Mouse (Mus musculus) kidney, postnatal 0 days (tissue): ENCODE data around the gene Tsacc. TPM values are rescaled to one million over a fixed set of nuclear protein-coding genes. Genes with fewer than 3 reads are reported as not detected.
"Not testable (repeated sequence)": the region's sequence is repeated elsewhere in the genome, so short reads cannot be mapped to it uniquely, and the experiment has no call there.

Experiments used
- ATAC-seq: fragments of 200-750 bp; cut with Nextera tagmentation; replicated peaks from 2 replicates; pipeline ENCODE4 v1.8.0; 2017; ENCODE audit warnings: low read depth, moderate number of reproducible peaks, moderate TSS enrichment, moderate library complexity; ENCODE audit not compliant: low FRiP score
- DNase-seq: peaks from one replicate; pipeline ENCODE4 v3.0.0-alpha.2; 2016; ENCODE audit warnings: low spot score
- H3K27ac ChIP-seq: fragments of 300-500 bp; sonication (generic); 2 replicates; pipeline ENCODE4 v1.5.1; 2014; ENCODE audit warnings: mild to moderate bottlenecking
- H3K27me3 ChIP-seq: fragments of 300-500 bp; sonication (generic); 2 replicates; pipeline ENCODE4 v1.6.1; 2014; ENCODE audit warnings: low read length, mixed read lengths; ENCODE audit not compliant: insufficient read depth
- H3K36me3 ChIP-seq: fragments of 300-500 bp; sonication (generic); 2 replicates; pipeline ENCODE4 v1.6.1; 2014; ENCODE audit warnings: low read length, mixed read lengths; ENCODE audit not compliant: insufficient read depth
- H3K4me1 ChIP-seq: fragments of 300-500 bp; sonication (generic); replicated peaks from 2 replicates; pipeline ENCODE4 v1.6.1; 2014; ENCODE audit warnings: antibody characterized with exemption, low read length, mixed read lengths; ENCODE audit not compliant: insufficient read depth
- H3K4me2 ChIP-seq: fragments of 300-500 bp; sonication (generic); 2 replicates; pipeline ENCODE4 v1.6.1; 2014; ENCODE audit warnings: mild to moderate bottlenecking, low read length, moderate library complexity, mixed read lengths
- H3K4me3 ChIP-seq: fragments of 300-500 bp; sonication (generic); replicated peaks from 2 replicates; pipeline ENCODE4 v1.5.1; 2014; ENCODE audit warnings: low read depth, low read length
- H3K9ac ChIP-seq: fragments of 300-500 bp; sonication (generic); 2 replicates; pipeline ENCODE4 v1.6.1; 2014; ENCODE audit warnings: low read depth, low read length
- H3K9me3 ChIP-seq: fragments of 300-500 bp; sonication (generic); replicated peaks from 2 replicates; pipeline ENCODE4 v1.6.1; 2016; ENCODE audit warnings: low read length, inconsistent platforms, mixed read lengths
- CTCF ChIP-seq: IDR thresholded peaks from 2 replicates; pipeline ENCODE4 v1.5.1; 2016; ENCODE audit warnings: antibody characterized with exemption, low read depth, mild to moderate bottlenecking, moderate library complexity
- WGBS: fragments of 180-500 bp; shearing (Covaris S2); extraction: QIAGEN DNeasy Blood & Tissue Kit; methylation state at CpG from one replicate; pipeline ENCODE4 v1.1.7; 2014; 5-methylcytosine and 5-hydroxymethylcytosine counted together
- polyA plus RNA-seq: library from polyadenylated mRNA; unstranded; fragments of >200 nt; fragmentation: Nextera tagmentation; extraction: Ambion mirVana; gene quantifications from 2 replicates; pipeline ENCODE4 v1.2.1, GENCODE M21; 2015

The Tsacc gene
- polyA plus RNA-seq, 1 experiment from 2014 or later, result 13.8 TPM

- not testable (repeated sequence) for H3K27ac ChIP-seq, H3K4me3 ChIP-seq, H3K27me3 ChIP-seq, H3K4me2 ChIP-seq, H3K9ac ChIP-seq, H3K36me3 ChIP-seq, H3K4me1 ChIP-seq, DNase-seq, ATAC-seq, H3K9me3 ChIP-seq
- WGBS, result 71% methylated on average over 11 of the region's 11 CpGs
These were observed 15.5 kb downstream of the Tsacc start for GRCm38 (mm10) chr3:88281141-88281916.

DNA sequence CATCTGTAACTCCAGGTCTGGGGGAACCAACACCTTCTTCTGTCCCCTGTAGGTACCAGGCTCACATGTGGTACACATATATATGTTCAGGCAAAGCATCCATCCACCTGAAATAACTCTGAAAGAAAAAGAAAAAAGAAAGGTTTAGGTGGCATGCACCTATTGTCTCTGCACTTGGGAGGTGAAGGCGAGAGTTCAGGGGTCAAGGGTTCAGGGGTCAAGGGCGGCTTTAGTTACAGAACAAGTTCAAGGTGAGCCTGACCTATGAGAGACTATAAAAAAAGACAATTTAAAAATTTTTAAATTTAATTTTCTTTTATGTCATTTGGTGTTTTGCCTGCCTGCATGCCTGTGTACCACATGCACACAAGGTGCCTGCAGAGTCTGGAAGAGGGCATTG is 16.8 kb downstream of the Tsacc start:
- WGBS, result 83% methylated on average over 2 of the region's 2 CpGs
- ATAC-seq, result no peak
- no peaks in the 10 kb centered on the region for H3K4me1 ChIP-seq
- no peak overlapping the region for H3K27ac ChIP-seq
- H3K4me3 ChIP-seq, result no peak overlapping the region
- DNase-seq, result no peak
- H3K36me3 ChIP-seq, result no peaks in the 10 kb centered on the region
- no peaks in the 10 kb centered on the region for H3K9me3 ChIP-seq
- H3K27me3 ChIP-seq, result no peaks in the 10 kb centered on the region
- no peak overlapping the region for H3K4me2 ChIP-seq
- no peak overlapping the region for H3K9ac ChIP-seq
- TF ChIP-seq CTCF, result no peak

- 35% methylated on average over 7 of the region's 7 CpGs for WGBS
- Histone ChIP-seq H3K9ac (no peak overlapping the region), H3K36me3 (no peaks in the 10 kb centered on the region), H3K4me1 (no peaks in the 10 kb centered on the region), H3K4me2 (no peak overlapping the region), H3K9me3 (no peaks in the 10 kb centered on the region), H3K27ac (no peak overlapping the region), H3K27me3 (no peaks in the 10 kb centered on the region), H3K4me3 (no peak overlapping the region)
- no peak for ATAC-seq
- peak; percentile 79 for TF ChIP-seq CTCF
- DNase-seq, result peak; percentile 50
These were observed 20.2 kb downstream of the Tsacc start for GRCm38 (mm10) chr3:88276529-88277143.

GRCm38 (mm10) chr3:88276121-88276520 is 20.7 kb downstream of the Tsacc start:
- Histone ChIP-seq H3K4me3 (no peak overlapping the region), H3K4me2 (no peak overlapping the region), H3K27me3 (no peaks in the 10 kb centered on the region), H3K9ac (no peak overlapping the region), H3K36me3 (no peaks in the 10 kb centered on the region), H3K27ac (no peak overlapping the region), H3K9me3 (no peaks in the 10 kb centered on the region), H3K4me1 (no peaks in the 10 kb centered on the region)
- WGBS, result 89% methylated on average over 2 of the region's 2 CpGs
- no peak for TF ChIP-seq CTCF
- DNase-seq (no peak), ATAC-seq (no peak)

DNA sequence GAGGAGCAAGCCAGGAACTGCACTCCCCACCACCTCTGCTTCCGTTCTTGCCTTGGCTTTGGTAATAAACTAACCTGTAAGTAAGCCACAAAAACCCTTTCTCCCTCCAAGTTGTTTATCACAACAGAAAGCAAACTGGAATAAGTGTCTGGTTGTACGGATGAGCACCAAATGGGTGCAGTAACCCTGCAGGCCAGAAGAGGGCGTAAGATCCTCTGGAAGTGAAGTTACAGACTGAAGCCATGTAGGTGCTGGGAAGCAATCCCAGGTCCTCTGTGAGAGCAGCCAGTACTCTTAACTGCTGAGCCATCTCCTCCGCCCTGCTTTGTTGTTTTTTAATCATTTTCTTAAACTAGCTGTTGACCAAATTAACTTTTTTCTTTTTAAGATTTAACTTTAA is 22.8 kb downstream of the Tsacc start:
- no peaks in the 10 kb centered on the region for H3K36me3 ChIP-seq
- ATAC-seq (no peak), DNase-seq (no peak)
- no peaks in the 10 kb centered on the region for H3K27me3 ChIP-seq
- H3K27ac ChIP-seq, result no peak overlapping the region
- peak; percentile 36 for TF ChIP-seq CTCF
- no peaks in the 10 kb centered on the region for H3K9me3 ChIP-seq
- H3K9ac ChIP-seq, result no peak overlapping the region
- H3K4me3 ChIP-seq, result no peak overlapping the region
- no peak overlapping the region for H3K4me2 ChIP-seq
- WGBS, result 98% methylated on average over 4 of the region's 4 CpGs
- no peaks in the 10 kb centered on the region for H3K4me1 ChIP-seq

- Histone ChIP-seq H3K27ac (no peak overlapping the region), H3K4me3 (no peak overlapping the region), H3K4me1 (no peaks in the 10 kb centered on the region), H3K36me3 (no peaks in the 10 kb centered on the region), H3K9ac (no peak overlapping the region), H3K4me2 (no peak overlapping the region), H3K9me3 (no peaks in the 10 kb centered on the region), H3K27me3 (no peaks in the 10 kb centered on the region)
- DNase-seq (no peak), ATAC-seq (no peak)
- no peak for TF ChIP-seq CTCF
- 88% methylated on average over 3 of the region's 3 CpGs for WGBS
These were observed 24.9 kb downstream of the Tsacc start for GRCm38 (mm10) chr3:88271859-88272258.

DNA sequence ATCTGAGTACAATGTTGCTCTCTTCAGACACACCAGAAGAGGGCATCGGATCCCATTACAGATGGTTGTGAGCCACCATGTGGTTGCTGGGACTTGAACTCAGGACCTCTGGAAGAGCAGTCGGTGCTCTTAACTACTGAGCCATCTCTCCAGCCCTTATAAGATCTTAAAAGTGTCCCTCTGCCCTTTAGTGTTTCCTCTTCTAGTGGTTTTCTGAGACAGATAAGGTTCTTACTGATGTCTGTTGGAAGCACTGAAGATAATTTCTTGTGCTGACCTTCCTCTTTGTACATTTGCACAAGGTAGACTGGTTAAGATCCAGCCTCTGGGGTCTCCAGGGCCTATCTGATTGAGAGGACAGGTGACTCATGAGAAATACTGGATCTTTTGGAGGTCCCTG is 25.5 kb downstream of the Tsacc start:
- not testable (repeated sequence) for H3K4me3 ChIP-seq, H3K36me3 ChIP-seq, H3K9ac ChIP-seq, H3K27ac ChIP-seq, H3K4me1 ChIP-seq, H3K27me3 ChIP-seq, ATAC-seq, H3K4me2 ChIP-seq, DNase-seq, H3K9me3 ChIP-seq
- 94% methylated on average over 2 of the region's 2 CpGs for WGBS
